Mouse (Mus musculus) erythroblast, embryonic 14.5 days (primary cell): ENCODE data around the gene Card10.

ENCODE experiments used
- GATA1 ChIP-seq: IDR thresholded peaks from 2 replicates; pipeline ENCODE4 v1.6.1; 2012; ENCODE audit warnings: low read length, inconsistent platforms, mixed read lengths
- TAL1 ChIP-seq: IDR thresholded peaks from 3 replicates; pipeline ENCODE4 v1.6.1; 2012; ENCODE audit warnings: low read length, inconsistent platforms, mixed read lengths

DNA sequence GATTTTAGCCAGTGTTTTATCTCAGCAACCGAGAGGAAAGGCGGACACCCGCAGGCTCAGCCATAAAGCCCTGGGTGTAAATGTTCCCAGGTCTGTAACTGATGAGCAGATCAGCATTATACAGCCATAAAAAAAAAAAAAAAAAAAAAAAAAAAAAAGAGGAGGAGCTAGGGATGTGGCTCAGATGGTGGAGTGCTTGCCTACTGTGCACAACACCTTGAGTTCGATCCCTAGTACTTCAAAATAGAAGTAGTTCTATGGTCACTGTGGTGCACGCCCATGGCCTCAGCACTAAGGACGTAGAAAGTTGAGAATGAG is 13.2 kb upstream of the Card10 start:
- TF ChIP-seq TAL1 (no peak), GATA1 (no peak)
